8 mouse cellular contexts compared by ENCODE assay signal in genomic region chr8:120374514-120374913, GRCm38 (mm10).
A peak's percentile ranks its signal among the peaks of the same experiment; 100 is the strongest.
DNase-seq lines count a peak whose midpoint lies in the region; ATAC-seq and TF ChIP-seq lines count a peak whose summit lies in the region.

No protein-coding gene starts in this region.

- H3ac ChIP-seq in myocyte (ENCODE audit: control insufficient read depth, insufficient read length): no peak overlapping the region

- peak overlapping the region; percentile 26; the same call in 1 of the 2 replicates for H3K4me2 ChIP-seq in kidney, embryonic 15.5 days
- no peak overlapping the region for H3K4me2 ChIP-seq in myocyte (ENCODE audit: low read depth)

- WGBS in heart, embryonic 10.5 days: 37% methylated on average over 9 of the region's 9 CpGs
- WGBS in embryonic facial prominence, embryonic 10.5 days: 34% methylated on average over 9 of the region's 9 CpGs
- 17% methylated on average over 9 of the region's 9 CpGs for WGBS in kidney, embryonic 15.5 days

- peaks cover 99% of the 10 kb centered on the region for H3K4me1 ChIP-seq in heart, embryonic 10.5 days
- peaks cover 98% of the 10 kb centered on the region for H3K4me1 ChIP-seq in embryonic facial prominence, embryonic 10.5 days
- H3K4me1 ChIP-seq in kidney, embryonic 15.5 days: peaks cover 92% of the 10 kb centered on the region

- no peak for TF ChIP-seq CTCF in left cerebral cortex, adult 2 months (IDR thresholded peaks at IDR 0.05)

- no peaks in the 10 kb centered on the region for H3K36me3 ChIP-seq in heart, embryonic 10.5 days
- H3K36me3 ChIP-seq in embryonic facial prominence, embryonic 10.5 days (replicated peaks): no peaks in the 10 kb centered on the region
- no peaks in the 10 kb centered on the region for H3K36me3 ChIP-seq in kidney, embryonic 15.5 days
- no peaks in the 10 kb centered on the region for H3K36me3 ChIP-seq in myocyte (ENCODE audit: control insufficient read depth, insufficient read depth)

- no peak for TF ChIP-seq POLR2A in myocyte (IDR thresholded peaks at IDR 0.05; ENCODE audit: insufficient read length, low read depth)

- DNase-seq in heart, embryonic 10.5 days (ENCODE audit: low spot score): no peak
- DNase-seq in heart, postnatal 10 days: no peak
- DNase-seq in embryonic facial prominence, embryonic 10.5 days (ENCODE audit: low spot score): peak; percentile 45
- DNase-seq in spleen, postnatal 14 days (ENCODE audit: low spot score in 2 of 2): no peak
- no peak for DNase-seq in left cerebral cortex, adult 2 months (ENCODE audit: extremely low spot score in 1 of 2, low spot score in 2 of 2)
- DNase-seq in left cerebral cortex, postnatal 36 days (ENCODE audit: low spot score in 2 of 2): no peak

- peak overlapping the region; percentile 90 for H3K27ac ChIP-seq in heart, embryonic 10.5 days
- H3K27ac ChIP-seq in embryonic facial prominence, embryonic 10.5 days (replicated peaks): peak overlapping the region; percentile 78
- H3K27ac ChIP-seq in kidney, embryonic 15.5 days: peak overlapping the region; percentile 87
- no peak overlapping the region for H3K27ac ChIP-seq in left cerebral cortex, adult 2 months

- no peak overlapping the region for H3K9ac ChIP-seq in kidney, embryonic 15.5 days

- no peaks in the 10 kb centered on the region for H3K9me3 ChIP-seq in heart, embryonic 10.5 days
- no peaks in the 10 kb centered on the region for H3K9me3 ChIP-seq in embryonic facial prominence, embryonic 10.5 days
- H3K9me3 ChIP-seq in kidney, embryonic 15.5 days (replicated peaks): no peaks in the 10 kb centered on the region

- H3K4me3 ChIP-seq in heart, embryonic 10.5 days: no peak overlapping the region
- H3K4me3 ChIP-seq in embryonic facial prominence, embryonic 10.5 days: 0 out of 2 replicates have a peak overlapping the region, but pooled peaks have one; percentile 14
- no peak overlapping the region for H3K4me3 ChIP-seq in kidney, embryonic 15.5 days (replicated peaks)
- no peak overlapping the region for H3K4me3 ChIP-seq in myocyte
- H3K4me3 ChIP-seq in left cerebral cortex, adult 2 months: no peak overlapping the region

- no peaks in the 10 kb centered on the region; the same call in 1 of the 2 replicates for H3K27me3 ChIP-seq in heart, embryonic 10.5 days (ENCODE audit: insufficient read depth, poor library complexity, severe bottlenecking)
- peaks cover 18% of the 10 kb centered on the region for H3K27me3 ChIP-seq in embryonic facial prominence, embryonic 10.5 days (replicated peaks; ENCODE audit: low read depth, poor library complexity, severe bottlenecking)
- peaks cover 2% of the 10 kb centered on the region; the same call in 1 of the 2 replicates for H3K27me3 ChIP-seq in kidney, embryonic 15.5 days
- H3K27me3 ChIP-seq in myocyte (ENCODE audit: control insufficient read depth, insufficient read depth, insufficient read length): no peaks in the 10 kb centered on the region

- H3K79me2 ChIP-seq in myocyte (ENCODE audit: control insufficient read depth, insufficient read depth): no peaks in the 10 kb centered on the region

- intact Hi-C loops in heart, postnatal 10 days (cut with DNase I): no loop called here
- intact Hi-C loops in left cerebral cortex, adult 2 months (cut with DNase I): no loop called here
- intact Hi-C loops in left cerebral cortex, postnatal 36 days (cut with DNase I): no loop called here

- ATAC-seq in kidney, embryonic 15.5 days (replicated peaks; ENCODE audit: low FRiP score): peak; percentile 74

TF ChIP-seq in myocyte, 11 proteins besides CTCF, POLR2A, EP300 and RAD21:
- no peak for TF ChIP-seq POLR2AphosphoS2 (IDR thresholded peaks at IDR 0.05; ENCODE audit: insufficient read length, low read depth)
- no peak for TF ChIP-seq USF1 (IDR thresholded peaks at IDR 0.05; ENCODE audit: low read depth)
- no peak for TF ChIP-seq REST (IDR thresholded peaks at IDR 0.05; ENCODE audit: insufficient read depth, insufficient read length)
- no peak for TF ChIP-seq TCF12 (IDR thresholded peaks at IDR 0.05; ENCODE audit: insufficient read depth, poor library complexity, severe bottlenecking)
- no peak for TF ChIP-seq CEBPB (IDR thresholded peaks at IDR 0.05; ENCODE audit: insufficient read depth, poor library complexity, severe bottlenecking)
- no peak for TF ChIP-seq TCF3 (IDR thresholded peaks at IDR 0.05; ENCODE audit: insufficient read length, low read depth)
- TF ChIP-seq E2F4 (IDR thresholded peaks at IDR 0.05; ENCODE audit: insufficient read depth): no peak
- no peak for TF ChIP-seq SRF (IDR thresholded peaks at IDR 0.05; ENCODE audit: control insufficient read depth, insufficient read length, low read depth)
- TF ChIP-seq MYOG (IDR thresholded peaks at IDR 0.05; ENCODE audit: control insufficient read depth in 1 of 3, insufficient read depth in 1 of 3, insufficient read length in 2 of 3, low read depth in 2 of 3): peak in 2 of 3 experiments; percentile 47 to 62
- TF ChIP-seq MYOD1 (IDR thresholded peaks at IDR 0.05; ENCODE audit: control insufficient read depth in 1 of 3, insufficient read length in 2 of 3, low read depth in 2 of 3): peak in 2 of 3 experiments; percentile 58 to 75
